Mouse (Mus musculus) retina, adult 2 months (tissue): Measurements from ENCODE around the gene Elmod2.
"Not testable (repeated sequence)": the region's sequence is repeated elsewhere in the genome, so short reads cannot be mapped to it uniquely, and the experiment has no call there.

Source experiments
- DNase-seq: peaks from one replicate; pipeline ENCODE4 v3.0.0-alpha.2; 2012; ENCODE audit warnings: low read depth, low spot score

The Elmod2 gene

DNA sequence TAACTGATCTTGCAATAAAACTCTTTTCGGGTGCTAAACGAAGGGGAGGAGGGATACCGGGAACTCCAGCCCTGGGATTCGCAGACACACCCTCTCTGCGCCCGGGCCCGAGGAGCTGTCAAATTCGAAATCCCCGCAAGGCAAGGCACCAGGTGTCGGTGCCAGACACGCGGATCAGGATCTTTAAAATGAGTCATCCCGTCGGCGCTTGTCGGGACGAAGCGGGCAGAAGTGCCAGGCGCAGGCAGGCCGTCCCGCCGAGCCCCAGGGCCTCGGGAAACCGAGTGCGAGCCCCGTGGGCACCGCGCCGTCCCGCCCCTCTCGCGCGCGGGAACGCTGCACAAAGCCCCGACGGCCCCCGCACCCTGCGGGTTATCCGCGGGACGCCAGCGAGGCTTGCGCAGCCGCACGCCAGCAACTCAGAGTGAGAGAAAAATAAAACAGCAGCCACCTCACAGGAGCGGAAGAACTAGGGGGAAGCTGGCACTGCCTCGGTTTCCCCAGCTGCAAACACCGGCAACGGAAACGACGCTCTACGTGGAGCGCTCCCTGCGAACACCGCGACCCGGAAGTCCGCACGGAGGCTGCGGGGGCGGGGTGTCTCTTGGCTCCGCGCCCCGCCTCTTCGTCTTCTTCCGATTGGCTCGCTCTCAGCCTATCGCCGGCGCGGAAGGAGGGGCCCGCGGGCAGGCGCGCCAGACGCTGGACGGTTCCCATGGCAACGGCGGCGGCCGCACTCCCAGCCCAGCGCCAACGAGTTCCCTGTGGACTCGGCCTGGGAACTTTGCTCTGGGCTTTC, at the start of gene Elmod2:
Elmod2 (minus strand) TSS at position 588 of the 799 bp plus-strand sequence.
- DNase-seq: peak; percentile 88

- DNase-seq: no peak
Measured at GRCm38 (mm10) chr8:83381016-83381415, 48.7 kb upstream of the Elmod2 start.

GRCm38 (mm10) chr8:83380141-83380540, 47.9 kb upstream of the Elmod2 start:
- DNase-seq: no peak

DNA sequence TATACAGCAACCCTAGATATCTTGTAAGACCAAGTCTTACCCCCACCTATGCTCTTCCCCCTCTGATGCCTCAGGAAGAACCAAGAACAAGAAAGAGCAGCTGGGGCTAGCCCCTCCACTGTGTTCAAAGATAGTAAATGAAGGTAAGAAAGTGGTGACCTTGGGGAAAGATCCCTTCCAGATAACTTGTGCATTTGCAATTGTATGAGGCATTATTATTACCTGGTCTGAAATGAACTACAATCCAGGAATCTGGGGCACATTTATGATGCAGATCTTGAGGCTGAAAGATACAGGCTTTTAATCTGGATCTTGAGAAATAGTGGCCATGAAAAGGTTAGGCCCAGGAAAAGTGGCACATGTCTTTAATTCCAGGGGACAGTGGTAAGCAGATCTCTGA, 44.9 kb upstream of the Elmod2 start:
- DNase-seq: no peak

- DNase-seq: no peak
Measured at GRCm38 (mm10) chr8:83363156-83363769, 31.0 kb upstream of the Elmod2 start.

DNA sequence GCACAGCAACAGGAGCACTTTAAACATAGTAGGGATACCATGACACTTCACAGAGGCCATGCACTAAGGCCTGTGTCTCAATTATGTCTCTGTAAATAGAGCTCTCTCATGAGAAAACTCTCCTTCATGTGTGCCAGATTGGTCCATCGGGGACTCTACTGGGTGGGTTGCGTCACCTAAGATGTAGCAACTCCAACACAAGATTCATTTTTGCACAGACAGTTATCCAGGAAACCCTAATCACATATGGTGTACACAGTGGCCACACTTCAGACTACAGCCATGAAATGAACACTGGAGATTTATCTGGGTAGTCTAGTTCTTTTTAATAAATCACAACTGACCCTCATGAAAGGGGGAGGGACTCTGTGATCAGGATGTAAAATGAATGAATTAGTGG, 19.0 kb upstream of the Elmod2 start:
- no peak for DNase-seq

- DNase-seq: no peak
Measured at GRCm38 (mm10) chr8:83348263-83348662, 16.0 kb upstream of the Elmod2 start, which contains the start of gene Mgat4d. TSS of gene Mgat4d (plus strand) at chr8:83348471.

DNA sequence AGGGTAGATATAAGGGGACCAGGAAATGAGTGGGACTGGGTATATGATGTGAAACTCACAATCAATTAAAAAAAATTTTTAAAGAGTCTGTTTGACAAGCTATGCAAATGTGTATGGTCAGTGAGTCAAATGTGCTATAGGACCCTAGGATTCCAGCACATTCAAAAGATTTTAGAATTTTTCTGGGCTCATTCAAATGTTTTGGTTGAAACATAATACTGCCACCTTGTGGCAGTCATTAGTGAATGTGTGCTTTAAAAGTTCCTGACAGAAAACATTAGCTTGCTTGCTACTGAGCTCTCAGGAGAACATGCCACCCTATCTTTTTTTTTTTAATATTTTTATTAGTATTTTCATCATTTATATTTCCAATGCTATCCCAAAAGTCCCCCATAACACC, 10.4 kb upstream of the Elmod2 start:
- no peak for DNase-seq

GRCm38 (mm10) chr8:83342076-83342475, 9.8 kb upstream of the Elmod2 start:
- no peak for DNase-seq

DNA sequence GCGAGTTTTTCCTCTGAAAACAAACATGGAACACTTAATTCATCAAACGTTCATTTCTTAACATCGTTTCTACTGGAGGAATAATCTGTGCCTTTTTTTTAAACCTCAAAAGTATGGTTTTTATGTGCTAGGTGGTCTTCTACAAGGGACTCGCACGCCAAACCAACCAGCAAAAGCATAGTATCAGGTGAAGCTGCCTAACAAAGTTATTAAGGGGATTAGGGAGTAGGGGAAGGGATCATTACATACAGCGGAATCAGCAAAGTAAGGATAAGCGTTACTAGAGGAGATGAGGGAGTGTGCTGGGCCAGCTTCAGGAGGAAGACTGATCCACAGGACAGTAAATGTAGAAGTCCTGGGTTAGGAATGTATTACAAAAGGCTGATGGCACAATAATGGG, 578 bp upstream of the Elmod2 start:
- DNase-seq: peak; percentile 77

DNA sequence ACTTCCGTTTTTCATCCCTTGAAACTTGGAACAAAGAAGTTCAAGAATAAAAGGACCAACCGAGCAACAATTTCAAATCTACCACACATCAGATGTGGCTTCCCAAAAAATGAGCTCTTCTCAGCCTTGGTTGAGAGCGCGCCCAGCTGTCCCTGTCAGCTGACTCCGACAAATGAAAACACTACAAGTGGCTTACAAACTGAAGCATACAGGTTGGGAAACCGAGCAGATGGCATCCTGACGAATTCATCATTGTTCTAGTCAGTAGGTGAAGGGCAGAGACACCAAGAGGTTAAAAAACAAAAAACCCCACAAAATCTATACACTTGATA, 753 bp downstream of the Elmod2 start:
- no peak for DNase-seq

DNA sequence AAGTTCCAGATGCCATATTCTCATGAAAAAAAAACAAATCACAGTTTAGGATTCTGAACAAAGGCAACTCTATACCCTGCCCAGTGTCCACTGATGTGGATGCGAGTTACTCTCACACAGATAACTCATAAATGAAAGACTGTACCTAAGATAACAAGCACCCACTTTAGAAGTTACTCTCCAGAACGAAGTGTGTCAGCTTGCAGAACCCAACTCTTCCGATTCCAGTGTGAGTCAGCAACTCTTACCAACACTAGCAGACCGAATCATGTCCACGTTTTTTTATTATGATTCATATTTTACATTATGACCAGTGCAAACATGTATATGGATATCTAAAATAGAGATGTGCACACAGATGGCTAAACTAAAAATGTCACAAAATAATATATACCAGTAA, 4.4 kb downstream of the Elmod2 start:
- no peak for DNase-seq

DNA sequence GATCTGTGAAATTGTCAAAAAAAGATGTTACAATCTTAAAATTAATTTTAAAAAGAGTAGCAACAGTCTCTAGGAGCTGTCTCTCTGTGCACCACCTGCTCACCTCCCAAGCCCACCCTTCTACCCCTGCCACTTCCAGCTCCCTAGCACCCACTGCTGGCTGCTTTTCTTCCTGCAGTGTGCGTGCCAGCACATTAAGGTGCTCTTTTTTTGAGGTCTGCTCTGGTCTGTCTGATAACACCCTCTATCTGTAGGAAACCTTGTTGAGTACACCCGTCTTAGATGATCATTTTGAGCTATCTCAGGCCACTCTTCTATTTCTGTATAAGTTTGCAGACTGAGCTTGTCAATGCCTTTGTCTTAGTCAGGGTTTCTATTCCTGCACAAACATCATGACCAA, 9.2 kb downstream of the Elmod2 start:
- DNase-seq: no peak

DNA sequence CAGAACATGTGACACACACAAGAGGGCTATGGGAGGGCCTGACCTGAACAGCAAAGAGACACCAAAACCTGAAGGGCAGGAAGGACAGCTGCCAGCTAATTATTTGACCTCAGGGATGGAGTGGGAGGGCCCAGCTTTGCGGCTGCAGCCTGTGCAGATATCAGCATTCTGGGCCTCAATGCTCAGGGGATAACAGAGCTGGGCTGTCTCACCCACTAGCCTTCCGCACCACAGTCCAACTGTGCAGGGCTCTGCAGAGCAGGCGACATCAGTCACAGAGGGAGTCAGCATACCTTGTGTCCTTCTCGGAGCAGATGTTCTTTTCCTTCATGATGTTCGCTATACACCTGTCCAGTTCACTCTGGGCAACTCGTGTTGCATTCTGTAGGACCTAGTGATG, 9.9 kb downstream of the Elmod2 start:
- no peak for DNase-seq

DNA sequence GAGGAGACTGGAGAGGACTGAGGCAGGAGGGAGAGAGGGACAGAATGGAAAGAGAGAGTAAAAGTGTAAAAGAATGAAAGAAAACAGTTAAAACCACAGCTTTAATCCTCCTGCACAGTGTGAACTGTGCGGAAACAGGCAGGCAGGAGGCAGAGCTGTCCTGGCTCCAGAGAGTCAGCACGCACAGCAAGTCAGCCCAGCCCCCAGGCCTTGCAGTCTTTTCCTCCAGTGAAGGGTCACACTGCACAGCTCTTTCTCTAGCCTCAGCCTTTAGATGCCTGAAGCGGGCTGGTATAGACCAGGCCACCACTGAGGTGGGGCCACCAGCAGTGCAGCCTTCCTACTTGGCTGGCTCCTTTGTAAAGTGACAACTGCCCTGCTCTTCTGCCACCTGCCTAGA, 11.7 kb downstream of the Elmod2 start:
- no peak for DNase-seq

- no peak for DNase-seq
Measured at GRCm38 (mm10) chr8:83315691-83316090, 16.6 kb downstream of the Elmod2 start.

GRCm38 (mm10) chr8:83315084-83315483, 17.2 kb downstream of the Elmod2 start:
- DNase-seq: not testable (repeated sequence)

- DNase-seq: no peak
Measured at GRCm38 (mm10) chr8:83309836-83310235, 22.4 kb downstream of the Elmod2 start.

DNA sequence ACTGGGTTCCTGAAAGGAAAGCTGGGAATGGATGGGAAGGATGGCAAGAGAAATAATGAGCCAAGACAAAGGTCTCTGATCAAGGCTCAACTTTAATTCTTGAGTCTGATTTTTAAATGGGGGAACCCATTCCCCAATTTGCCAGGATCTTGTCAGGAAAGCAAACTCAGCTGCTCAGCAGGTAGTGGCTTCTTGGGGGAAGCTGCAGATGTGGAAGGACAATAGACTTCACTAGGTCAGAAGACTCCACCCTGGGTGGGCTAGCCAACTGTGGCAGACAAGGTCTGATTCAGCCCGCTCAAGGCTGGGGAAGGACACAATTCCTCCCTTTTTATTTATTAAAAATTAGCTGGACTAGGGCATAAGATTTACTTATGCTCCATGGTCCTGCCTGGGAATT, 27.3 kb downstream of the Elmod2 start:
- DNase-seq: no peak

GRCm38 (mm10) chr8:83300135-83300534, 32.2 kb downstream of the Elmod2 start:
- DNase-seq: no peak

DNA sequence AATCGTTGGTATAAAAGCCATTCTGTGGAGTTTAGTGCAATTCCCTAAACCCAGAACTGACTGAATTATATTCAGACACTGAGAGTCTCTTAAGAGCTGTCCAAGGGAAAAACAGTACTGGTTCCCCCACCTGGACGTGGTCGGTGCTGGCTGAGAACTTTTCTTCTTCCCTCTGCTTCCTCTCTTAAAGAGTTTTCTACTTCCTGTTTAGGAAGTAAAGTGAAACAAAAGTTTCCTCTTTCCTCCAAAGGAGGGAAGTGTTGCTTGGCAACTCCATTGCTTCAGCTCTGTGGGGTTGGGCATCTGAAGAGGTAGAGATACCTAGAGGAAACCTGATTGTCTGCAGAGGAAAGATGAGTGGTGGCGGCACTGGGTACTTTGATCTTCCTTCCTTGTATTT, 34.9 kb downstream of the Elmod2 start:
- DNase-seq: no peak

DNA sequence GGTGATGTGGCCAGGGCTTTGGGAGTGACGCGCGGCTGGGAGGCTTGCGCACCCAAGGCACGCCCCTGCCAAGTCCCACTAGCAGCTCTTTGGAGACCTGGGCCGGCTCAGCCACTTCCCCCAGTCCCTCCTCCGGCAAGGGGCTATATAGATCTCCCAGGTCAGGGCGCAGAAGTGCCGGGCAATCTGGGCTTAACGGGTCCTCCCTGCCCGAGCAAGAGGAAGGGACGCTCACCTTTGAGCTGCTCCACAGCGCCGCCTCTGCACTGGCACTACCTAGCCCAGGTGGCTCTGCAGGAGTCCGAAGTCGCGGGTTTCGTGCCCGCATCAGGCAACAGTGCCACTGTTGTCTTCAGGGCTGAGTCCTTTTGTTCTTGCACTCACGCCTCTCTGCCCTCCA, 42.1 kb downstream of the Elmod2 start, which contains the start of gene Ucp1:
Ucp1 (plus strand) TSS at position 177 of the 400 bp plus-strand sequence.
- no peak for DNase-seq

DNA sequence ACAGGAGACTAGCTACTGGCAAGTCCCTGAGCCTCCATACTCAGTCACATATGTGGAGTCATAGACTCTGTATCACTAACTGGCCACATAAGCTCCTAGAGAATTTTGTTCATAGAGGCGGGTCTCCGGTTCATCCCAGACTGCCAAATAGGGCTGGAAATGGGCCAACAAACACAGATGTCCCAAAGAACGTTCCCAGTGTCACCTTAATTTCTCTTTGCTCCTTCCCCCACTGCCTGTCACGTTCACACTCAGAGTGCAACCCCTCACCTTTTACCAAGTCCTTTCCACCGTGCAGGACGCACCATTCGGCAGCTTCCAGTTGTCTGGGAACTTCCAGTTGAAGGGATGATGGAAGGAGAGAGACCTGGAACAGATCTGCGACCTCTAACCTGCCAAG, 46.9 kb downstream of the Elmod2 start:
- DNase-seq: no peak
